Mouse (Mus musculus): ENCODE results near the gene Kcnip4.
A peak's percentile ranks its signal among the peaks of the same experiment; 100 is the strongest.

Gene Kcnip4

GRCm38 (mm10) chr5:49350126-49350909, 174.4 kb downstream of the Kcnip4 start:
- DNase-seq = peak; percentile 43 to 66

GRCm38 (mm10) chr5:49349541-49349940, 175.2 kb downstream of the Kcnip4 start:
- no peak for DNase-seq

- no peak for DNase-seq
Observed at GRCm38 (mm10) chr5:49348511-49348910, 176.2 kb downstream of the Kcnip4 start.

GRCm38 (mm10) chr5:49344606-49345005, 180.1 kb downstream of the Kcnip4 start:
- no peak for DNase-seq

GRCm38 (mm10) chr5:49337164-49337563, 187.5 kb downstream of the Kcnip4 start:
- no peak for DNase-seq

GRCm38 (mm10) chr5:49333063-49333462, 191.6 kb downstream of the Kcnip4 start:
- DNase-seq = no peak

- DNase-seq = no peak
Observed at GRCm38 (mm10) chr5:49329023-49329422, 195.7 kb downstream of the Kcnip4 start.

- DNase-seq = no peak
Observed at GRCm38 (mm10) chr5:49318661-49319060, 206.0 kb downstream of the Kcnip4 start.

- DNase-seq = no peak
Observed at GRCm38 (mm10) chr5:49317869-49318268, 206.8 kb downstream of the Kcnip4 start.

GRCm38 (mm10) chr5:49306796-49307195, 217.9 kb downstream of the Kcnip4 start:
- peak; percentile 31 to 35 for DNase-seq

- no peak for DNase-seq
Observed at GRCm38 (mm10) chr5:49305321-49305720, 219.4 kb downstream of the Kcnip4 start.

GRCm38 (mm10) chr5:49298654-49299053, 226.1 kb downstream of the Kcnip4 start:
- peak; percentile 10 to 60 for DNase-seq

GRCm38 (mm10) chr5:49292421-49292820, 232.3 kb downstream of the Kcnip4 start:
- no peak for DNase-seq

GRCm38 (mm10) chr5:49291801-49292200, 232.9 kb downstream of the Kcnip4 start:
- peak in 1 of 2 experiments; percentile 23 for DNase-seq

GRCm38 (mm10) chr5:49285455-49286135, 239.1 kb downstream of the Kcnip4 start:
- peak; percentile 19 to 27 for DNase-seq

GRCm38 (mm10) chr5:49284776-49285175, 239.9 kb downstream of the Kcnip4 start:
- no peak for DNase-seq

- DNase-seq = no peak
Observed at GRCm38 (mm10) chr5:49283403-49283802, 241.3 kb downstream of the Kcnip4 start.

- no peak for DNase-seq
Observed at GRCm38 (mm10) chr5:49271864-49272263, 252.8 kb downstream of the Kcnip4 start.

- DNase-seq = no peak
Observed at GRCm38 (mm10) chr5:49268807-49269206, 255.9 kb downstream of the Kcnip4 start.

GRCm38 (mm10) chr5:49259356-49259755, 265.4 kb downstream of the Kcnip4 start:
- peak; percentile 23 to 37 for DNase-seq

- no peak for DNase-seq
Observed at GRCm38 (mm10) chr5:49256850-49257249, 267.9 kb downstream of the Kcnip4 start.

GRCm38 (mm10) chr5:49255983-49256382, 268.7 kb downstream of the Kcnip4 start:
- no peak for DNase-seq

GRCm38 (mm10) chr5:49247081-49247480, 277.6 kb downstream of the Kcnip4 start:
- DNase-seq = no peak

GRCm38 (mm10) chr5:49244414-49244813, 280.3 kb downstream of the Kcnip4 start:
- DNase-seq = no peak
